Mouse (Mus musculus): ENCODE data around the gene Heatr6.

The Heatr6 gene

DNA sequence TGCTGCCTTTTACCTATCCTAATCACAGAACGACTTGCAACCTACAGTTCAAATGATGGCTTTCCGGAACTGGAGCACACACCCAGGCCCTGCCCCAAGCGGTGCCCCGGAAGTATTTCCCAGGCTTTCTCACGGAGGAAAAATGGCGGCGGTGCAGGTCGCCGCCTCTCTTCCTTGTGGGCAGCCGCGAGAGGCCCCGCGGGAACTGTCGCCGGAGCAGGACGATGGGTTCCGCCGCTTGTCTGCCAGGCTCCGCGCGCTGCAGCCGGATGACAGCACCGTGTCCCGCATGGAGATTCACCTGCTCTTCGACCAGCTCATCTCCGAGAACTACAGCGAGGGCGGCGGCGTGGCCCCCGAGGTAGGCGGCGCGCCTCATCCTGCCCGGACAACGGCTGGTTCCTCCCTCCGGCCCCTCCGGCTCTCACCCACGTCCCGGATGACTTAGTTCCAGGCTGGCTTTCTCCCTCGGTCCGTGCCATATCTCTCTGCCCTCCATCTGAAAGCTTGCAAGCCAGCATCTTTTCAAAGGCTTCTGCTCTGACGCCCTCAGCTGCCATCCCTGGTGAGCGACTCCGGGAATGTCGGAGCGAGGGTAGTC is at the start of gene Heatr6:
Heatr6 (plus strand) TSS at position 116 of the 601 bp plus-strand sequence.
- DNase-seq: peak; percentile 92

DNA sequence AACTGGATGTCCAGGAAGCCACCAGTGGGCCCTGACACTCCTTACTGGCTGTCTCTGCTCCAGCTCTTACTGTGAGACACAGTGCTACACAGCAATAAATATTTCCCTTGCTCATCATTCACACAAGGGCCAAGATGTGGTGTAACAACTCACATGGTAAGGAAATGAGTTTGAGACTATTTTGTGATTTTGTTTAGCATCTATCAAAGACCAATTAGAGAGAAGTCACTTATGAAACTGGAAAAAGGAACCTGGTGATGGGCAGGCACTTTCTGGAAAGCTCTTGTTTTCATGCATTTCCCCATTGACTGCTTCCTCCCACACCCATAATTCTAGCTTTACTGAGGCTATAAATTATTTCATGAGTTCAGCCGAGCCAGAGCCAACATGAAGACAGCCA is 49.8 kb upstream of the Heatr6 start, which contains the start of gene Wfdc17:
Wfdc17 (plus strand) TSS at position 287 of the 400 bp plus-strand sequence.
- DNase-seq: no peak

DNA sequence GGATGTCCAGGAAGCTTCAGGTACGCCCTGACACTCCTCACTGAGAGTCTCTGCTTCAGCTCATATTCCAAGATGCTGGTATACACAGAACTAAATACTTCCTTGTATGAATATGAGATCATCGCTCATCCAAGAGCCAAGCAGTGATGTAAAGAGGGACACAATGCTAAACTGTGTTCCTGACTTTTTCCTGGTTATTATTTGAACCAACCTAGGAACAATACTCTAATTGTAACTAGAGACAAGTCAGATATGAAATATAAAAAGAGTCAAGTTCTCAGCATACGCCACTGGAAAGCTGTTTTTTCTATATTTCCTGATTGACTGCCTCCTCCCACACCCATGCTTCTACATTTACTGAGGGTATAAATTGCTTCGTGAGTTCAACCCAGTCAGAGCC is 44.8 kb upstream of the Heatr6 start, which contains the start of gene Wfdc18:
Wfdc18 (plus strand) TSS at position 301 of the 400 bp plus-strand sequence.
- DNase-seq: no peak

DNA sequence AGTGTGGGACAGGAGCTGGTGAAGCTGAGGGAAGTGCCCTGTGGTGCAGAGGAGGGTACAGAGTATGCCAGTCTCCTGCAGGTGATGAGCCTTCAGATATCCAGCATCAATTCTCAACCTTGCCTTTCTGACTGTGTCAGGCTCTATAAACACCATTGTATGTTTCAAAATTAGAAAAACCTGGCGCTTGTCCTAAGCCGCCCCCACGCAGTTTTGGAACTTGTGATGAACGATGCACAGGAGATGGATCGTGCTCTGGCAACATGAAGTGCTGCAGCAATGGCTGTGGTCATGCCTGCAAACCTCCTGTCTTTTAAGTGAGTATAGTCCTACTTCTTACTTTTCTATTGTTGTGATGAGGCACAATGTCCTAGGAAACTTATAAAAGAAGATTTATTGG is 43.8 kb upstream of the Heatr6 start:
- no peak for DNase-seq

DNA sequence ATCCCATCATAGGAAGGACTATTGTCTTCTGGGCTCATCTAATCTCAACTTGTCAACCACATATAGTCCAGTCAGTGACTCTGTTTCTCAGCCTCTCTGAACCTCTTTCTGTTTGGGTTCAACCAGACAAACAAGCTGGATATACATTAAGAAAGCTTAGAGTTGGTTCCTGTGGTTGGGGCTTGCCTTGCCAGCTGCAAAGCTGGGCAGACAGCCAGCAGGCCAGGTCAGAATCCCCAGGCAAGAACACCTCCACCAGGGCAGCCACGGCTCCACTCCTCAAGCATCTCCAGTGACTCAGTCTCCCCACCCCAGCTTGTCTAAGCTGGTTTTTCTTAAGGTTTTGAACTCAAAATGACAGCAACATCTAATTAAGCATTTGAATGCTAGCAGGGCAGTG is 40.8 kb upstream of the Heatr6 start:
- DNase-seq: no peak

DNA sequence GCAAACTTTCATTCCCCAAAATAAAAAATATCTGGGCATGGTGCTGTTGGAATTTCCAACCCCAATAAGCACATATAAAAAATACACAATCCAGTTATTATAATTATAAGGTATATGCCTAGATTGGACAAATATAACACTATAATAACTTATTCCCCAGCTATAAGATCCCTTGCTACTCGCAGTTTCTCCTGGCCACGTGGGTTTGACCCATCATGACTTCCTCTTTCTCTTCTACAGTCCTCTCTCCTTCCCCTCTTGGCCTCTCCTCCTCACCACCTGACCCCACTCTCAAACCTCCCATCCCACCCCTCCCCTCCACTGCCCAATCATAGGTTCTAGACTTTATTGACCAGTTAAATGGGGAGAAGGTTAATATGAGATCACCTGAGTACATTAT is 39.6 kb upstream of the Heatr6 start:
- DNase-seq: no peak

DNA sequence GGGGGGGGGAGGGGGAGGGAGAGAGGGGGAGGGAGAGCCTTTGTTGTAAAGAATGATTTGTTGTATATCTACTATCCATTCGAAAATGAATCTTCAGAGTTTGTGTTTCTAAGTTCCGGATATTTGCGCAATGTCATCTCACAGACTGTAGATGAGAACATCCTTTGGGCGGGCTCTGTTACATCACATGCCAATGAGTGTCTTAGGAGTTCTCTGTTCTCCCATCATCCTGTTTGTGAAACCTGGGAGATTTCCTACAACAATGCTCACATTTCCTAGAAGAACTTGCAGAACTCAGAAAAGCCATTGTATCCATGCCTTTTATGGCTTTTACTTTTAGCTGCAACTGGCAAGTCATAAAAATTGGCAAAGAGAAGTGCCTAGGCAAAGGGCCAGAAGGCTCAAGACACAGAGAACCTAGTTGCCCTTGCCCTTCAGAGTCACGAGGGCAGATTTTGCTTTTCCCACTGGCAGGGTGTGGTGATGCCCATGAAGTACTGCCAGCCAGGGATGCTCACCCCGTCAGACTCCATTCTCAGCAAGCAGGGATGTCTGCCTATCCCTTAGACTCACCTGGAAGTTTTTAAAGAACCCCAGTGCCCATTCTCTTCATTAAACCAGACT is 36.3 kb upstream of the Heatr6 start:
- no peak for DNase-seq

DNA sequence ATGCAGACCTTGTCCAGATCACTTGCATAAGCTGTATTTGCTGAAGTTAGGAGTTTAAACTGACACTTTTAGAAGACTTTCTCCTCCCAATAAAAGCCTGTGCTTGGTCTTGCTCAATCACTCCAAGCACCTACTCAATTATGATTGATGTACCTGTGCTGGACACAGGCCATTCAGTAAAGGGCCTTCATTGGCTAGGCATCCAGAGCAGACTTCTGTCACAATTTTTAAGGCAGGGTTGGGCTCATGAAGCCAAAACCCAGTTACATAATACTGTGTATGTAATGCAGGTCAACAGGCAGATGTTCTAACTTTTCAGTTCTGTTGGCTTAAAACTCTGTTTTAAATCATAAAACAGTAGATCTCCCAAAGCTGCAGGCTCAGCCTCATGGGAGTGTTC is 32.7 kb upstream of the Heatr6 start:
- no peak for DNase-seq

DNA sequence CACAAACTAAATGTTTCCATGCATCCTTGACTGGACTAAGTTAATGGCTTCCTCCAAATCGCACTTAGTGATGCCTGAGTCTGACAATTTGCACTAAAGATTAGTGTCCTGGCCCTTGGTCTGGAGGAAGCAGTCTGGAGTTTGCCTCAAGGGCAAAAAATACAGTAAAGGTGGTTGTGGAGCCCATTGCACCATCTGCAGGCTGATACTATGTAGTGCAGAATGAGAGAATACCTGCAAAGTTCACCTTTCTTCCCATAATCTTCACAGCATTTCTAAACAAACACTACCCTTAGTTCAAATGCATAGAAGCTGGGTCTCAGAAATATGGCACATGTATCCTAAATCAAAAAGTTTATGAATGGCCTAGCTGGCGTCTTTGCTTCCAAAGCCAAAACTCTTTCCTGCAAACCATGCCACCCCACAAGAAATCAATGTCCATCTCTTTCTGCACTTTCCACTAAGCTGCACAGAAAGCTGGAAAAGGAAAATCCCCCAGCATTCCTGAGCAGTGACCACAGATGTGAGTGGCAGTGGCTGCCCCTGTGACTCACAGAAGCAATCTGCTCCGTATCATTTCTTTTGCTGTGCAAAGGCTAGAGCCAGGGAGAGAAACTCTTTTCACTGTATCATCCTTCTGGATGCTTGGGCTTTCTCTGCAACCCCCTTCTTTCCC is 24.6 kb upstream of the Heatr6 start:
- DNase-seq: no peak

DNA sequence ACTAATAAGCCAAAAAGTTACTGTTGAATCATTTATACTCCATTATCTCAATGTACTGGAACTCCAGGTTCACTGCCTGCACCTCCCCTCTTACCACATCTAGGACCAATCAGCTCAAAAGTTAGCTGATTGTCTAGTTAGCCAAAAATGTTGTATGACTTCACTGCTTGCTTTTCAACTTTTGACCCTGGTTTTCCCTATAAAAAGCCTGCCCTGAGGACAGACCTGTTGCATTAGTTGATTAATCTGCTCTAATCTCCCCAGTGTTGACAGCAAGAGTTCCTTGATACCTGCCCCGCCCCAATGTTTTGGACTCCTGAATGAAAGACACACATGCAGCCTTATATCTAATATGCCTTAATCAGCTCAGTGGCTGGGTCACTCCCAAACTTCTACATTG is 22.4 kb upstream of the Heatr6 start:
- DNase-seq: no peak

DNA sequence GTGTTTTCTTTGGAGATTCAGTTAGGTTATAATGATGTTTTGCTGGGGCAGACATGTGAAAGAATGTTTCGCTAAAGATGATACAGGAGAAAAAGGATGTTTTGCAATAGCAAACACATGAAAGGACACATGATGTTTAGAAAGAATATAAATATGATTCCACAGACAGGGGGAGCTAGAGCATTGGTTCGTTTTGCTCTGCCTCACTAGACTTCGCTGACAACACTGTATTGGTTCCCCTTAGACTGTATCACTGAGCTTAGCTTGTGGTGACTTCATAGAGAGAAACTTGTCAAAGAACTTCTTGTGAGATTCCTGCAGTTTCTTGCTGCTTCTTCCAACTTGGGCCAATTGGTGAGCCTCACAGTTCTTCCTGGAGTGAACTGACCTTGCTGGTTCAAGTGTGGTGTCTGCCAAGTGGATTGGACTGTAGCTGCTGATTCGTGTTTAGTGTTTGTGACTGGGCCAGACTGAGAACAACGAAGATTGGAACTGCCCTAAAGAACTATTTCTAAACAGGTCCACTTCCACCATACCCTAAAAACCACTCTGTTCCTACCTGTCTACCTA is 20.3 kb upstream of the Heatr6 start:
- no peak for DNase-seq

DNA sequence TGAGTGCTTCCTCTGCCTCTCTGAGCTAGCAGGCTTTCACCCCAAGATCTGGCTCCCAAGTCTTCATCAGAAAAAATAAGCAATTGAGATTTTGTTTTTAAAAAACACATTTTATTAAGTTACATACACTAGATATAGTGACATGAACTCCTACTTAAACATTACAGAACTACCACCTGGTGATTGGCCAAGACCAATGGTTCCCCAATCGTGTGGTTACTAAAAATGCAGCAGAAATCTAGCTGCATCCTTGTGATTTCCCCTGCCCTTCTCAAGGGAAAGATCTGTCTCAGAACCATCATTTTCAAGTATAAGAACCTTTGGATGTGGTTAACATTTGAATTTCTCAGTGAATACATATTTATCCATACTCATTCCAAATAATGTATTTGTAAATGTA is 19.3 kb upstream of the Heatr6 start:
- no peak for DNase-seq

DNA sequence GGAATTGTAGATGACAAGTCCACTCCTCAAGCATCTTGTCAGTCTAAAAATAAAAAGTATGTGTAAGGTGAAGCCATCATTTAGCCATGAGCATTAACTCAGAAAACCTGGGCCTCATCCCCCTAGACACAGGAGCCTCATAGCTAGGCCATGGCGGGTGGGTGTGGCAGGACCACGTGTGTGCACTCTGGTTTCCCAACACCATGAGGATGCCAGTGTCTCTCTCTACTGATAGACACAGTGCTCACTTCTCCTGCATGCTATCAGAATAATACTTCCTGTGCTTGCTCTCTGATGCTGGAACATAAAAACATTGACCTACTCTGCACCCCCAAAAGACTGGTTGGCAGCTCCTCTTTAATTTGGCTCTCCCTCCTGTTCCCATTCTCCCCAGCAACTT is 17.6 kb upstream of the Heatr6 start:
- no peak for DNase-seq

DNA sequence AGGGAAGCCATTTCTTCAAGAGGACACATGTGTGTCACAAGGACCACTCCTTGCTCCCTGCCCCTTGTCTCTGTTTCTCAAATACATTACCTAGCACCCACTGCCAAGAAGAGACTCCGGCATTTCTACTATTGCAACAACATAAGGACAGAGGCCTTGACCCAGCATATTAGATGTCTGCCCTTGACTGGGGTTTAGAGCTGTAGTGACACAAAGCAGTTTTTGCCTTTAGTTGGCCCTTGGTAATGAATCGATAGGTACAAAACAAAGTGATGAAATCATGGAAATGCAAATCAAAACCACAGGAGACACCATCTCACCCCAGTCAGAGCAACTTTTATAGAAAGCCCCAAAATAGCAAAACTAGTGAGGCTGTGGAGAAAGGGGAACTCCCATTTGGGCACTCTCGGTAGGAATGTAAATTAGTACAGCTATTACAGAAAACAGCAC is 16.4 kb upstream of the Heatr6 start:
- DNase-seq: no peak

DNA sequence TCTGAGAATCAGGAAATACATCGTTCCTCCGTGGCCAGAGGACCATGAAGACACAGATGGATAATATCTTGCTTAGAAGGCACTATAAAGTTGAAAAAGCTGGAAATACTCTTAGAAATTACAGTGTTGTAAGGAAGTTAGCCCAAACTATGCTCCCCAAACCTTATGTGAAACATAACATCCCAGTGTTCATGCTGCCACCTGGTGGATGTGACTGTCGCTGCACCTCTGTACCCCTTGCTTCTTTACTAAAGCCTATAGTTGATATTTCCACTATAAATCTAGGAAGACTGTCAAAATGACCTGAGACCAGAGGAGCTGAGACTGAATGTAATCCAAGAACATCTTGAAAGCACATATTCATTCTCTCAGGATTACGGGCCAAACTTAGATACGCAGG is 14.3 kb upstream of the Heatr6 start:
- DNase-seq: peak; percentile 83

DNA sequence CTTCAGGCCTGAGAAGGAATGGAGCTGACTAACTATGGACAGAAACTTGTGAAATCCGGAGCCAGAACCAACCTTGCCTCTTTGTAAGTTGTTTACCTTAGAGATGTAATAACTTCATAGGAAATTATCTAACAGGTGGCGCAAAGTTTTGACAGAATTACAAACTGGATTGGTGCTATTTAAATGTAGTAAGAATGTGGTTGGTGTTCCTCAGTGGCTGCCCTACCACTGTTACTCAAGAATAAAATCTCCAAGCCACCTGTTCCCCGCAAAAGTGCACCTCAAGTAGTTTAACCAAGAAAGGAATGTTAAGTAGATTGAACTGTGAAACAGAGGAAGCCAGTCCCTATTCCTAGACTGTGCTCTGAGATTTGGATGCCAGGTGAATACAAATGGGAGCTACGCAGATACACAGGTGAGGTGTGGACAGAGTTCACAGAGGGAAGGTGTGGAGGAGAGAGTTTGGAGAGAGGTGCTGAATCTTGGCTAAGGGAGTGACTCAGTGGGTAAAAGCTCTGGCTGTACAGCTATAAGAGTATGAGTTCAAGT is 13.0 kb upstream of the Heatr6 start:
- no peak for DNase-seq

DNA sequence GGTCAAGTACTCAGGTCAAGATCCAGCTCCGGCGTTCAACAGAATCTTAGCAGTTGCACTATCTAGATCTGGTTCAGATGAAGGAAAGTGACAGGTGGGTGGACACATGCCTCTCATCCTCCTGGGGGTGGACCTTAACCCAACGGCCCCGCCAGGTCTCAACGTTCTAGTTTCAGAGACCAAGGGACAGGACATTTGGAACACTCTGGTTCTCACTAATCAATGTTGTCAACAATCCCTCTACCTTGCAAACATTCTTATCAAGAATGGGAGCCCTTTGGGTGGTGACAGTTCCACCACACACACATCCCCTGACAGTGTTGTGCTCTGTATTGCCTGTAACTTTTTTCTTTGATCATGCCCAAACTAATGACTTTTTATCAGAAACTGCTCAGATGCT is 11.7 kb upstream of the Heatr6 start:
- DNase-seq: no peak

DNA sequence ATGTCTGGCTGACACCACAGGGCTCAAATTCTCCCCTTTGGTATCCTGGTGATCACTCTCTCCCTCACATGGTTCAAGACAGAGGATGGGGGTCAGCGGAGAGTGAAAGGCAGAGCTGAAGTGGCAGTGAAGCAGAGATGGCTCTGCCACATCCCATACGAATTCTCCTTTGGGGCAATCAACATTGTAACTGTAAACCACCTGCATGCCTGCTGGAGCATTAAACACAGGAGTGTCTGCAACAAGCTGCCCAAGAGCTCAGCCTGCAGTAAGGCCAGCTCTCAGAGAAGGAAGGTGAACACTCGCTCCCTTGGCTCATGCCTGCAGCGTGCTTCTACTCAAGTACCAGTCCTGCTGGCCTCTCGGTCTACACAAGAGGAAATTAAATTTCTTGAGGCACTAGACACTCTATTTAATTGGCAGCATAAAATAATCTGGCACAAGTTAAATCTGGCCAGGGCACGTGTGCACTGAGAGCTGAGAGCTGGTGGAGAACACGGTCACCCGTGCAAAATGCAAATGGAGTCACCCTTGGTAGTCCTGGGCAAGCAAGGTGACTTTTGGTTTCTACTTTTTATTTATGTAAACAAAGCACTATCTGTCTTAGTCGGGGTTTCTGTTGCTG is 10.7 kb upstream of the Heatr6 start:
- DNase-seq: no peak

DNA sequence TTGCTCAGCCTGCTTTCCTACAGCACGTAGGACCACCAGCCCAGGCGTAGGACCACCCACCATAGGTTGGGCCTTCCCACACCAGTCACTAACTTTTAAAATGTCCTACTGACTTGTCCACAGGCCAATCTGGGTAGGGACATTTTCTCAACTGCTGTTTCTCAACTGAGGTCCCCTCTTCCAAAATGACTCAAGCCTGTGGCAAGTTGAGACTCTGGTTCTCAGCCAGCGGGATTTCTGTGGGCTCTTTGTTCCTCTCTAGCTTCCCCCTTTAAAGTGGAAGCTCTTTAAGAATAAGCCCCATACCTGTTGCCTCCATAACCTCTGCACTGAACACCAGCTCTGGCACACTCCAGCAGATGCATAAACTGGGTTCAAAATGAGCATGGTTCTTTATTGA is 10.0 kb upstream of the Heatr6 start:
- DNase-seq: no peak

DNA sequence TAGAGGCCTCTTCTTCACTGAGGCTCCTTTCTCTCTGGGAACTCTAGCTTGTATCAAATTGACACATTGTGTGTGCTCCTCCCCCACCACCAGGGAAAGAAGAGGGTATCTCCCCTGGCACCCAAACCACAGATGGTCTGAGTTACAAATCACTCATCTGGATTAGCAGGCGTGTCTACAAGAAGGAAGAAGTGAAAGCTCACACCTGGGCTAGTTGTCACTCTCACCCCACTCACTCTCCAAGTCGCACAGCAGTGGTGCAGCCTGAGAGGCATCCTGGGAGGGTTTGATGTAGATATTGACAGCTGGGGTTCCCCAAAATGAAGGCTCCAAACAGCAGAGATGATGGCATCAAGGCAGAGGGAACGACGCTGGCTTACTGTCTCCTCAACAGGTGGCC is 7.3 kb upstream of the Heatr6 start:
- no peak for DNase-seq

DNA sequence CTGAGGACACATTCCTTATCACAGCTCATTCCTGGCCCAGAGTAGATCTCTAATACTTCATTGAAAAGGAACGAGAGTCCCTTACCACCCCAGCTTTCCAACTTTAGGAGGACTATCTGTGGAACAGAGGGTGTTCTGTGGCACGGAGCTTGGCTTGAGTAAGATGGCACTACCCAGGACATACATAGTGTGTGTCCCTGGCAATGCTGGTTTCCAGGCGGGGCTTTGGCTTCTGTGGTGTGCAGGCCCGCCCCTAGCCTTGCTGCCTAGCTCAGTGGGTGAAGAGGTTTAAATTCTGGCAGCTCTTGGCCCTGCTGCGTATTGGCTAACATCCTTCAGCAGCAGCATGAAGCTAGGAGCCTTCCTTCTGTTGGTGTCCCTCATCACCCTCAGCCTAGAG is 6.8 kb upstream of the Heatr6 start, which contains the start of gene Wfdc21:
Wfdc21 (plus strand) TSS at position 260 of the 400 bp plus-strand sequence.
- no peak for DNase-seq

DNA sequence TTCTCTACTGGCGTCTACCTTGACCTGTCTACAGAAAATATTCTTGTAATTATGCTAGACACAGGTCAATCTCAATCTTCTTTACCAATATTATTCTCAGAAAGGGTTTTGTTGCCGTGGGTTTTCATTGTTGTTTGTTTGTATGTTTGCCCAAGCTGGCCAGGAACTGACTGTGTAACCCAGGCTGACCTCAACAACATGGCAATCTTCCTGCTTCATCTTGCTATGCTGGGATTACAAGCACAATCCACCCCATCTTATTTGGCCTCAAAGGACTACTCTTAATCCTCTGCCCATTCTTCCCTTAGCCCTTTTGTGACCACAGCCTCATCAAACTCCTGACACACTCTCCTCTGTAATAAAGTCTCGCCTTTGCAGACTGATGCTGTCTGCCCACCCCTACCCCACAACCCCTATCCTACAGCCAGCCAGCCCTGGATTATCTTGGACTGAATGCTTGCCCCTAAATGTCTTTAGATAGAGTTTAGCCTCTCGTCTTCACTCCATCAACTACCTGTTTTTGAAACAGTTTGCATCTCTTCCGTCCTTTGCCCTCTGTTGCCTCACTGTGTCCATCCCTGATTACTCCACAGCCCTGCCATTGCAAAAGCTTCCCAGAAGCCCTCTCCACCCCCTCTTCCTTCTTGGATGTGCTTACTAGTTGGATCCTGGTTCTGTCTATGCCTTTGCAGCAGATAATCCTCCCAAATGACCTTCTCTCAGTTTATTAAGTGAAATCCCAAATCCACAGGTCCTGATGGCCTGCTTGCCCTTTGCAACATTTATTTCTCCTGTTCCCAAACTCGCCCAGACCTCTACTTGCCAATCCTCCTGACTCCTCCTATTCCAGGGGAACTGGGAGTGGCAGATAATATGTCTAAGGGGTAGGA is 5.9 kb upstream of the Heatr6 start:
- DNase-seq: no peak
